Mouse (Mus musculus) liver, embryonic 14.5 days (tissue): ENCODE data around the gene Sp1. TPM values are rescaled to one million over a fixed set of nuclear protein-coding genes. Genes with fewer than 3 reads are reported as not detected.

Experiments
- ATAC-seq: fragments of 200-750 bp; cut with Nextera tagmentation; 2 replicates; pipeline ENCODE4 v1.8.0; 2017; ENCODE audit warnings: moderate number of reproducible peaks, mild to moderate bottlenecking, moderate library complexity; ENCODE audit not compliant: insufficient read depth
- DNase-seq, 3 experiments: peaks; one replicate each; pipeline ENCODE4 v3.0.0-alpha.2; 2012 to 2013; ENCODE audit warnings: low read depth in 3 of 3, low spot score in 3 of 3
- H3K27ac ChIP-seq: fragments of 300-500 bp; sonication (generic); 2 replicates; pipeline ENCODE4 v1.5.1; 2014; ENCODE audit warnings: moderate library complexity, mild to moderate bottlenecking, control low read depth, inconsistent platforms
- H3K27me3 ChIP-seq: fragments of 300-500 bp; sonication (generic); 2 replicates; pipeline ENCODE4 v1.6.1; 2014; ENCODE audit warnings: mild to moderate bottlenecking, low read length, moderate library complexity; ENCODE audit not compliant: control insufficient read depth, insufficient read depth
- H3K36me3 ChIP-seq: fragments of 300-500 bp; sonication (generic); replicated peaks from 2 replicates; pipeline ENCODE4 v1.6.1; 2014; ENCODE audit warnings: low read depth; ENCODE audit not compliant: control insufficient read depth, insufficient read depth
- H3K4me1 ChIP-seq, 2 experiments: fragments of 200-500 bp in 1 of 2; fragments of 300-500 bp in 1 of 2; sonication (generic) in 1 of 2; replicated peaks; 2 replicates each; pipeline ENCODE4 v1.6.1; 2012 to 2014; ENCODE audit warnings: antibody characterized with exemption in 1 of 2, inconsistent platforms in 1 of 2, low read length in 1 of 2; ENCODE audit not compliant: control insufficient read depth in 2 of 2, insufficient read depth in 2 of 2
- H3K4me2 ChIP-seq: fragments of 300-500 bp; sonication (generic); 2 replicates; pipeline ENCODE4 v1.6.1; 2014; ENCODE audit warnings: low read depth, mild to moderate bottlenecking, control low read depth, moderate library complexity
- H3K4me3 ChIP-seq, 2 experiments: fragments of 200-500 bp in 1 of 2; fragments of 300-500 bp in 1 of 2; sonication (generic) in 1 of 2; 2 replicates each; pipeline ENCODE4 v1.5.1; 2012 to 2014; ENCODE audit warnings: low read depth in 2 of 2, low read length in 2 of 2, mild to moderate bottlenecking in 2 of 2, control low read depth in 1 of 2, inconsistent platforms in 1 of 2, moderate library complexity in 1 of 2; ENCODE audit not compliant: insufficient read depth in 1 of 2
- H3K9ac ChIP-seq: fragments of 300-500 bp; sonication (generic); replicated peaks from 2 replicates; pipeline ENCODE4 v1.6.1; 2014; ENCODE audit warnings: mild to moderate bottlenecking, control low read depth, moderate library complexity
- H3K9me3 ChIP-seq: fragments of 300-500 bp; sonication (generic); 2 replicates; pipeline ENCODE4 v1.6.1; 2016; ENCODE audit warnings: low read length, mixed read lengths; ENCODE audit not compliant: control insufficient read depth
- CTCF ChIP-seq: IDR thresholded peaks from 2 replicates; pipeline ENCODE4 v1.5.1; 2016; ENCODE audit warnings: antibody characterized with exemption, low read depth, control low read depth
- EP300 ChIP-seq: IDR thresholded peaks from 2 replicates; pipeline ENCODE4 v1.6.1; 2016; ENCODE audit warnings: antibody characterized with exemption, low read depth
- WGBS: fragments of 180-500 bp; shearing (Covaris S2); extraction: QIAGEN DNeasy Blood & Tissue Kit; methylation state at CpG from one replicate; pipeline ENCODE4 v1.1.7; 2014; ENCODE audit not compliant: insufficient replicate concordance; 5-methylcytosine and 5-hydroxymethylcytosine counted together
- polyA plus RNA-seq, 2 experiments: library from polyadenylated mRNA; depleted of rRNA in 1 of 2; stranded (reverse) in 1 of 2; unstranded in 1 of 2; fragments of >200 nt; fragmentation: Nextera tagmentation in 1 of 2; extraction: Ambion mirVana in 1 of 2; gene quantifications; 2 replicates each; pipeline versions ENCODE4 v1.2.1 to v1.2.3; 2012 to 2014

Sp1 gene
- polyA plus RNA-seq, 2 experiments, result 5.4 to 9.5 TPM

DNA sequence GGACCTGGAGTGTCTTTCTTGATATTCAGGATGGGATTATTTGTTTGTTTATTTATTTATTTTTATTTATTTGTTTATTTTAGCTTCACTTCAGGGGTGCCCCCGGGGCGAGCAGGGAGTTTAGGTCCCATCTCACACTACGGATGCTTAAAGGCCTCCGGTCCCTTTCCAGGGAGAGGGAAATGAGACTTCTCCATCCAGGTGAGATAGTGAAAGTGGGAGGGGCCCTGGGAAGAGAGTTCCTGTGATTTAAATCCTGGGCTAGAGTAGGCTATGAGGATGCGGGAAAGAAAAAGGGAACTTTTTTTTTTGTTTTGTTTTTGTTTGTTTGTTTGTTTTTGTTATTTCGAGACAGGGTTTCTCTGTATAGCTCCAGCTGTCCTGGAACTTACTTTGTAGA is 53.4 kb downstream of the Sp1 start:
- H3K36me3 ChIP-seq, result no peaks in the 10 kb centered on the region; the same call in 1 of the 2 replicates
- peak in 1 of 3 experiments; percentile 47 for DNase-seq
- 12% methylated on average over 6 of the region's 6 CpGs for WGBS
- ATAC-seq, result no peak
- peak overlapping the region; percentile 43 for H3K9ac ChIP-seq
- peak overlapping the region; percentile 88 for H3K4me2 ChIP-seq
- TF ChIP-seq CTCF, result no peak
- no peak for TF ChIP-seq EP300
- H3K4me3 ChIP-seq, result peak overlapping the region; percentile 55 to 75
- H3K27ac ChIP-seq, result peak overlapping the region; percentile 87
- no peaks in the 10 kb centered on the region for H3K9me3 ChIP-seq
- H3K27me3 ChIP-seq, result no peaks in the 10 kb centered on the region
- H3K4me1 ChIP-seq, result peaks cover 40 to 45% of the 10 kb centered on the region in 2 experiments

DNA sequence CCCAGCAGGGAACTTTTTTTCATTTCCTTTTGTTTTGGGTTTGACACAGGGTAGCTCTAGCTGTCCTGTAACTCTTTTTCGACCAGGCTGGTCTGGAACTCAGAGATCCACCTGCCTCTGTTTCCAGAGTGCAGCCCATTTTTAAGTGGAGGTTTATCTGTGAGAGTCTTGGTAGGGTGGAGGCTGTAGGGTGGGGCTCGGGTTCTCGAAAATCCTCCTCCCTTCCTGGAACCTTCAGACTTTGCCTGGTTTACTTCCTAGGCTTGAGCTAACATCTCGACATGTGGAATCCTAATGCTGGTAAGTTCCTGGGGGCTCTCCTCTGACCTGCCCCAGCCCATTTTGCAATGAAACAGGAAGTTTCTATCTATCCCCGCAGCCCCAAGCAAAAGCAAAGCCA is 53.9 kb downstream of the Sp1 start:
- DNase-seq (peak; percentile 58 to 85 (median 64)), ATAC-seq (peak; percentile 69)
- no peaks in the 10 kb centered on the region for H3K9me3 ChIP-seq
- peaks cover 40 to 45% of the 10 kb centered on the region in 2 experiments for H3K4me1 ChIP-seq
- peak overlapping the region; percentile 43 for H3K9ac ChIP-seq
- H3K4me3 ChIP-seq, result peak overlapping the region; percentile 55 to 75
- TF ChIP-seq CTCF (no peak), EP300 (peak; percentile 41; the same call in 1 of the 2 replicates)
- peak overlapping the region; percentile 88 for H3K4me2 ChIP-seq
- 10% methylated on average over 5 of the region's 5 CpGs for WGBS
- no peaks in the 10 kb centered on the region for H3K27me3 ChIP-seq
- H3K36me3 ChIP-seq, result no peaks in the 10 kb centered on the region; the same call in 1 of the 2 replicates
- peak overlapping the region; percentile 87 for H3K27ac ChIP-seq

DNA sequence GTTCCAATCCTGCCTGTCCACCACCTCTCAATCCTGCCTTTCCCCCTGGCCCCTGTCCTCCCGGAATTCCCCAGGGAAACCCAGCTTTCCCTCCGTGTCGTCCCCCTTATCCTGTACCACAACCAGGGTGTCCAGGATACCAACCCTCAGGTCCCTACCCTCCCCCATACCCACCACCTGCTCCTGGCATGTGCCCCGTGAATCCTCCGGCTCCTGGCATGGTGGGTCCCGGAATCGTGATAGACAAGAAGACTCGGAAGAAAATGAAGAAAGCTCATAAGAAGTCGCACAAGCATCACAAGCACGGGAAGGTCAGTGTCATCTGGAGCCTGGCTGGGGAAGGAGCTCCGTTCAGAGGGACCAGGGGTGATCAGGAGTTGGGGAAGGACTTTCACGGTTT is 54.5 kb downstream of the Sp1 start:
- no peaks in the 10 kb centered on the region for H3K9me3 ChIP-seq
- peak overlapping the region; percentile 43 for H3K9ac ChIP-seq
- H3K4me2 ChIP-seq, result peak overlapping the region; percentile 88
- 54% methylated on average over 12 of the region's 12 CpGs for WGBS
- H3K27ac ChIP-seq, result peak overlapping the region; percentile 87
- DNase-seq (no peak), ATAC-seq (no peak)
- H3K4me1 ChIP-seq, result peaks cover 40 to 45% of the 10 kb centered on the region in 2 experiments
- H3K27me3 ChIP-seq, result no peaks in the 10 kb centered on the region
- H3K4me3 ChIP-seq, result peak overlapping the region; percentile 55 to 75
- H3K36me3 ChIP-seq, result no peaks in the 10 kb centered on the region; the same call in 1 of the 2 replicates
- TF ChIP-seq CTCF, result no peak
- no peak for TF ChIP-seq EP300

- peak overlapping the region; percentile 43 for H3K9ac ChIP-seq
- peak; percentile 38 for ATAC-seq
- H3K4me3 ChIP-seq, result peak overlapping the region; percentile 55 to 75
Observed at GRCm38 (mm10) chr15:102460971-102461370, 55.0 kb downstream of the Sp1 start.

GRCm38 (mm10) chr15:102461430-102462075 is 55.6 kb downstream of the Sp1 start:
- ATAC-seq (no peak), DNase-seq (no peak)
- H3K9ac ChIP-seq, result peak overlapping the region; percentile 43
- H3K36me3 ChIP-seq, result no peaks in the 10 kb centered on the region; the same call in 1 of the 2 replicates
- peaks cover 40 to 45% of the 10 kb centered on the region in 2 experiments for H3K4me1 ChIP-seq
- peak overlapping the region; percentile 87 for H3K27ac ChIP-seq
- H3K9me3 ChIP-seq, result no peaks in the 10 kb centered on the region
- 76% methylated on average over 9 of the region's 9 CpGs for WGBS
- H3K27me3 ChIP-seq, result no peaks in the 10 kb centered on the region
- H3K4me3 ChIP-seq, result peak overlapping the region; percentile 55 to 75
- H3K4me2 ChIP-seq, result peak overlapping the region; percentile 88
- TF ChIP-seq EP300 (no peak), CTCF (no peak)

More at GRCm38 (mm10) chr15:102460971-102461370, 55.0 kb downstream of the Sp1 start:
- H3K27me3 ChIP-seq, result no peaks in the 10 kb centered on the region
- WGBS, result 14% methylated on average over 4 of the region's 4 CpGs
- H3K4me1 ChIP-seq, result peaks cover 40 to 45% of the 10 kb centered on the region in 2 experiments
- peak overlapping the region; percentile 88 for H3K4me2 ChIP-seq
- H3K27ac ChIP-seq, result peak overlapping the region; percentile 87
- no peaks in the 10 kb centered on the region; the same call in 1 of the 2 replicates for H3K36me3 ChIP-seq
- TF ChIP-seq CTCF (no peak), EP300 (no peak)
- H3K9me3 ChIP-seq, result no peaks in the 10 kb centered on the region
- DNase-seq, result peak; percentile 40 to 75 (median 52)
